Mouse (Mus musculus): ENCODE data around the gene Abcc2. TPM values are rescaled to one million over a fixed set of nuclear protein-coding genes. Genes with fewer than 3 reads are reported as not detected.

The Abcc2 gene
- polyA plus RNA-seq, 1 experiment from 2014 or later, result 7.4 TPM

GRCm38 (mm10) chr19:43772311-43772710 lies 9.7 kb upstream of the Abcc2 start:
- 66% methylated on average over 6 of the region's 6 CpGs for WGBS
- DNase-seq (ENCODE audit: low spot score), result no peak
- H3K27me3 ChIP-seq (ENCODE audit: insufficient read depth, low read length), result no peaks in the 10 kb centered on the region
- H3K36me3 ChIP-seq (ENCODE audit: insufficient read depth, low read length), result no peaks in the 10 kb centered on the region
- no peaks in the 10 kb centered on the region for H3K9me3 ChIP-seq (replicated peaks; ENCODE audit: low read length)
- no peak for TF ChIP-seq CTCF (IDR thresholded peaks at IDR 0.05; ENCODE audit: low read depth)
- H3K9ac ChIP-seq (ENCODE audit: low read depth, low read length), result no peak overlapping the region
- no peak overlapping the region for H3K27ac ChIP-seq
- no peak overlapping the region for H3K4me3 ChIP-seq (replicated peaks; ENCODE audit: low read depth, low read length)
- H3K4me2 ChIP-seq (ENCODE audit: low read length), result no peak overlapping the region
- no peaks in the 10 kb centered on the region for H3K4me1 ChIP-seq (replicated peaks; ENCODE audit: insufficient read depth, low read length)
- no peak for ATAC-seq (replicated peaks; ENCODE audit: low FRiP score, low read depth)

- ATAC-seq (replicated peaks; ENCODE audit: low FRiP score, low read depth), result no peak
Measured at GRCm38 (mm10) chr19:43775433-43775832, 6.6 kb upstream of the Abcc2 start.

DNA sequence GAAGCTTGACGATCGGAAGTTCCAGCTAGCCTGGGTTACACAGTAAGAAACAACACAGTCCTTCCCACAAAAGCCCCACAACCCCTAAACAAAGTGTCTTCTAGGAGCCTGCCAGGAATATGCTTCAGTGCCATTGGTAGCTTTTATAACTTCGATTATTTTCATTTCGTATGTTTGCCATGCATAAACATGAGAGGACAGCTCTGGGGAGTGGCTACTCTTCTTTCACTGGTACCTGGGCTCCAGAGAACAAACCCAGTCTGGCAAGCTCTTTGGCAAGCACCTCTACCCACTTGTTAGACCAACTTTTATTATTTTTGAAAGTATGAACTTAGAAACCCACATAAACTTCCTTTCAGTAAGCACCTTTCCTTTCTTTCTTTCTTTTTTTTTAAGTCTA lies 5.4 kb upstream of the Abcc2 start:
- TF ChIP-seq CTCF (IDR thresholded peaks at IDR 0.05; ENCODE audit: low read depth), result no peak
- no peak overlapping the region for H3K27ac ChIP-seq
- 76% methylated on average over 4 of the region's 4 CpGs for WGBS

More at GRCm38 (mm10) chr19:43775433-43775832, 6.6 kb upstream of the Abcc2 start:
- no peak for TF ChIP-seq CTCF (IDR thresholded peaks at IDR 0.05; ENCODE audit: low read depth)
- H3K9me3 ChIP-seq (replicated peaks; ENCODE audit: low read length), result no peaks in the 10 kb centered on the region
- no peaks in the 10 kb centered on the region for H3K27me3 ChIP-seq (ENCODE audit: insufficient read depth, low read length)
- H3K4me2 ChIP-seq (ENCODE audit: low read length), result no peak overlapping the region
- DNase-seq (ENCODE audit: low spot score), result no peak
- H3K9ac ChIP-seq (ENCODE audit: low read depth, low read length), result no peak overlapping the region
- no peak overlapping the region for H3K4me3 ChIP-seq (replicated peaks; ENCODE audit: low read depth, low read length)
- H3K27ac ChIP-seq, result no peak overlapping the region
- 69% methylated on average over 10 of the region's 10 CpGs for WGBS
- no peaks in the 10 kb centered on the region for H3K4me1 ChIP-seq (replicated peaks; ENCODE audit: insufficient read depth, low read length)
- H3K36me3 ChIP-seq (ENCODE audit: insufficient read depth, low read length), result no peaks in the 10 kb centered on the region

DNA sequence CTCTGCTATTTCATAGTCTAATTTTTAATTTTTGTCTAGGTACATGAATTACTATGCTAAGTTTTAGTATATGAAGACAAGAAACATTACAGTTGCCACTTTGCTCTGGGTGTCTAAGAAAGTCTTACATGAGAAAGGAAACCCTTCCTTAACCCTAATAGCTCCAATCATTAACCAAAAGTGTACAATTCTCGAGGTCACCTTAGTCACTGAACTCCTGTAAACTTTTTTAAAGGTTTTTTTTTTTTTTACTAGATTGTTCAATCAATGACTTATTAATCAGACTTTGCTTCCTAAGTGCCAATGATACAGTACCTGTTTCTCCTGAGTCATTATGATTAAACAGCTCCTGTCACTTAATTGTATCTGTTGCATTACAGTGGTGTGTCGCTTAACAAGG lies 4.7 kb upstream of the Abcc2 start:
- Histone ChIP-seq H3K4me3 (replicated peaks; ENCODE audit: low read depth, low read length) (no peak overlapping the region), H3K4me2 (ENCODE audit: low read length) (no peak overlapping the region), H3K9me3 (replicated peaks; ENCODE audit: low read length) (no peaks in the 10 kb centered on the region), H3K27me3 (ENCODE audit: insufficient read depth, low read length) (no peaks in the 10 kb centered on the region), H3K36me3 (ENCODE audit: insufficient read depth, low read length) (no peaks in the 10 kb centered on the region), H3K27ac (no peak overlapping the region), H3K9ac (ENCODE audit: low read depth, low read length) (no peak overlapping the region), H3K4me1 (replicated peaks; ENCODE audit: insufficient read depth, low read length) (no peaks in the 10 kb centered on the region)
- DNase-seq (ENCODE audit: low spot score), result no peak
- no peak for TF ChIP-seq CTCF (IDR thresholded peaks at IDR 0.05; ENCODE audit: low read depth)
- no peak for ATAC-seq (replicated peaks; ENCODE audit: low FRiP score, low read depth)
- 54% methylated on average over 2 of the region's 2 CpGs for WGBS

More for the DNA sequence above, 5.4 kb upstream of the Abcc2 start:
- no peaks in the 10 kb centered on the region for H3K4me1 ChIP-seq (replicated peaks; ENCODE audit: insufficient read depth, low read length)
- no peak overlapping the region for H3K4me3 ChIP-seq (replicated peaks; ENCODE audit: low read depth, low read length)
- H3K27me3 ChIP-seq (ENCODE audit: insufficient read depth, low read length), result no peaks in the 10 kb centered on the region
- H3K9ac ChIP-seq (ENCODE audit: low read depth, low read length), result no peak overlapping the region
- no peaks in the 10 kb centered on the region for H3K9me3 ChIP-seq (replicated peaks; ENCODE audit: low read length)
- H3K36me3 ChIP-seq (ENCODE audit: insufficient read depth, low read length), result no peaks in the 10 kb centered on the region
- no peak for DNase-seq (ENCODE audit: low spot score)
- ATAC-seq (replicated peaks; ENCODE audit: low FRiP score, low read depth), result no peak
- H3K4me2 ChIP-seq (ENCODE audit: low read length), result no peak overlapping the region

GRCm38 (mm10) chr19:43780391-43780790 lies 1.6 kb upstream of the Abcc2 start:
- Histone ChIP-seq H3K36me3 (ENCODE audit: insufficient read depth, low read length) (no peaks in the 10 kb centered on the region), H3K9me3 (replicated peaks; ENCODE audit: low read length) (no peaks in the 10 kb centered on the region), H3K4me1 (replicated peaks; ENCODE audit: insufficient read depth, low read length) (no peaks in the 10 kb centered on the region), H3K27me3 (ENCODE audit: insufficient read depth, low read length) (no peaks in the 10 kb centered on the region), H3K4me3 (replicated peaks; ENCODE audit: low read depth, low read length) (no peak overlapping the region), H3K27ac (no peak overlapping the region), H3K4me2 (ENCODE audit: low read length) (no peak overlapping the region), H3K9ac (ENCODE audit: low read depth, low read length) (no peak overlapping the region)
- ATAC-seq (replicated peaks; ENCODE audit: low FRiP score, low read depth) (no peak), DNase-seq (ENCODE audit: low spot score) (no peak)
- 69% methylated on average over 5 of the region's 5 CpGs for WGBS
- TF ChIP-seq CTCF (IDR thresholded peaks at IDR 0.05; ENCODE audit: low read depth), result no peak

- Histone ChIP-seq H3K9me3 (replicated peaks; ENCODE audit: low read length) (no peaks in the 10 kb centered on the region), H3K36me3 (ENCODE audit: insufficient read depth, low read length) (no peaks in the 10 kb centered on the region), H3K4me3 (replicated peaks; ENCODE audit: low read depth, low read length) (no peak overlapping the region), H3K4me1 (replicated peaks; ENCODE audit: insufficient read depth, low read length) (no peaks in the 10 kb centered on the region), H3K4me2 (ENCODE audit: low read length) (peak overlapping the region; percentile 15; the same call in 1 of the 2 replicates), H3K27me3 (ENCODE audit: insufficient read depth, low read length) (no peaks in the 10 kb centered on the region), H3K27ac (no peak overlapping the region), H3K9ac (ENCODE audit: low read depth, low read length) (no peak overlapping the region)
- DNase-seq (ENCODE audit: low spot score), result no peak
- ATAC-seq (replicated peaks; ENCODE audit: low FRiP score, low read depth), result no peak
- TF ChIP-seq CTCF (IDR thresholded peaks at IDR 0.05; ENCODE audit: low read depth), result no peak
- 74% methylated on average over 8 of the region's 8 CpGs for WGBS
Measured at GRCm38 (mm10) chr19:43784761-43785160, 2.8 kb downstream of the Abcc2 start.
